Mouse (Mus musculus): ENCODE results near the gene Zfp942.
A peak's percentile ranks its signal among the peaks of the same experiment; 100 is the strongest.

Zfp942 gene

GRCm38 (mm10) chr17:21962107-21962907 is at the start of gene Zfp942, which contains the start of gene Zfp943:
Gene Zfp942 (minus strand): TSS chr17:21962464.
Gene Zfp943 (plus strand): TSS chr17:21962552.
- DNase-seq: peak; percentile 80

GRCm38 (mm10) chr17:21963302-21963701 is 1.0 kb upstream of the Zfp942 start:
- DNase-seq: no peak

- DNase-seq: peak; percentile 78
Observed at GRCm38 (mm10) chr17:21909456-21910052, 52.7 kb downstream of the Zfp942 start, which contains the start of gene Zfp995. Gene Zfp995 (minus strand): TSS chr17:21909926.

GRCm38 (mm10) chr17:21909039-21909438 is 53.2 kb downstream of the Zfp942 start:
- no peak for DNase-seq

Measured in embryo, embryonic 11 days (tissue).